Comparison of ENCODE assay signal across 8 mouse cellular contexts in the genomic region with DNA sequence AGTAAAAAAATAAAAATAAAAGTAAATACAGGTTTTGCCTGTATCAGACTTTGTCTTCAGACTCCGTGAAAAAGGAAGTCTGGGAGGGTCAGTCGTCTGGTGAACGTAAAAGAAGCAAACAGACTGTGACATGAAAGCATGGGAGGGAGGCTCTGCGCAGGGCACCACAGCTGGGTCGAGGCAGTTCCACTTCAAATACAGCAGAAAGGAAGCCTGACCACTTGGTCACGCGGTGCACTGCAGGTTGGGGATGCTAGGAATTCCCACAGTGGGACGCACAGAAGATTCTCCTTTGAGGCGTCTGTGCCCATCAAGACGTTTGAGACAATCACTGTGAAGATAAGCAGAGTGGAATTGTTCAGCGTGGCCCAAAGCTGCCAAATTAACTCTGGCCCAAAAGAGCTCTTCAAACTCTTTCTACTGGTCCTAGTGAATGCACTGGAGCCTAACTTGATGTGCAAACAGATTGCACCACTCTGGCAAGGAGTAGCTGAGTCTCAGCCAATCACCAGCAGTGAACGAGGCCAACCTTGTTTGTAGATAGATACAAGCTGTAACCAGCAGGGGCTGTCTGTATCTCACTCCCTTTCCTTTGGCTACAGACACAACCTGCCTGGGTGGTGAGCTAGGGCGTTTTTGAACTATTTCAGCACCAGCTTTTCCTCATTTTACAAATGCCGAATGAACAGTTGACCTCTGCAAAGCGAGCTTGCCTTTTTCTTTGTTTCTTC. TPM values are rescaled to one million over a fixed set of nuclear protein-coding genes. Genes with fewer than 3 reads are reported as not detected.
DNase-seq lines count a peak whose midpoint lies in the region; ATAC-seq lines count a peak whose summit lies in the region.

No protein-coding gene starts in this region.

- no peaks in the 10 kb centered on the region for H3K9me3 ChIP-seq in neural tube, embryonic 13.5 days
- H3K9me3 ChIP-seq in midbrain, embryonic 14.5 days (ENCODE audit: control insufficient read depth, low read length), result no peaks in the 10 kb centered on the region

- ATAC-seq in neural tube, embryonic 13.5 days (ENCODE audit: low read depth), result peak; percentile 65; the same call in 1 of the 2 replicates
- 0 out of 2 replicates have a peak, but pooled peaks have one; percentile 67 for ATAC-seq in midbrain, embryonic 14.5 days (ENCODE audit: low FRiP score, low TSS enrichment)

- intact Hi-C loops in heart, postnatal 36 days (cut with DNase I), result no loop called here

- H3K27me3 ChIP-seq in neural tube, embryonic 13.5 days, result no peaks in the 10 kb centered on the region
- no peaks in the 10 kb centered on the region for H3K27me3 ChIP-seq in midbrain, embryonic 14.5 days (ENCODE audit: control insufficient read depth, insufficient read depth, low read length)

- DNase-seq in neural tube, embryonic 10.5 days (ENCODE audit: extremely low spot score, low spot score), result no peak
- peak; percentile 68 for DNase-seq in adrenal gland, postnatal 10 days
- DNase-seq in fibroblast of lung, adult 2 months (ENCODE audit: low read depth), result peak; percentile 15
- peak; percentile 34 to 41 for DNase-seq in heart, postnatal 36 days
- DNase-seq in layer of hippocampus, postnatal 14 days (ENCODE audit: low spot score in 2 of 2), result peak; percentile 35 to 82
- DNase-seq in midbrain, embryonic 14.5 days, result peak; percentile 61
- peak; percentile 48 for DNase-seq in thymus, postnatal 14 days

- H3K27ac ChIP-seq in neural tube, embryonic 13.5 days (replicated peaks), result no peak overlapping the region
- H3K27ac ChIP-seq in midbrain, embryonic 14.5 days (replicated peaks; ENCODE audit: low read depth, low read length), result no peak overlapping the region

- no peak overlapping the region for H3K9ac ChIP-seq in neural tube, embryonic 13.5 days
- H3K9ac ChIP-seq in midbrain, embryonic 14.5 days (replicated peaks; ENCODE audit: low read length), result no peak overlapping the region

- H3K36me3 ChIP-seq in neural tube, embryonic 13.5 days, result no peaks in the 10 kb centered on the region
- no peaks in the 10 kb centered on the region for H3K36me3 ChIP-seq in midbrain, embryonic 14.5 days (ENCODE audit: control insufficient read depth, insufficient read depth, low read length)

- no peaks in the 10 kb centered on the region for H3K4me1 ChIP-seq in neural tube, embryonic 13.5 days (replicated peaks)
- H3K4me1 ChIP-seq in midbrain, embryonic 14.5 days (ENCODE audit: control insufficient read depth, insufficient read depth, low read length), result no peaks in the 10 kb centered on the region

- WGBS in neural tube, embryonic 13.5 days, result 56% methylated on average over 15 of the region's 15 CpGs
- WGBS in midbrain, embryonic 14.5 days, result 48% methylated on average over 15 of the region's 15 CpGs

- no peak overlapping the region for H3K4me3 ChIP-seq in neural tube, embryonic 13.5 days
- H3K4me3 ChIP-seq in midbrain, embryonic 14.5 days (replicated peaks; ENCODE audit: low read depth, low read length), result no peak overlapping the region

- no peak overlapping the region for H3K4me2 ChIP-seq in neural tube, embryonic 13.5 days
- H3K4me2 ChIP-seq in midbrain, embryonic 14.5 days (ENCODE audit: low read length), result no peak overlapping the region

RNA-seq across cellular contexts. Expression of gene Zkscan16, which starts 8.5 kb away (rescaled TPM):
- 0.44 and 0.47 TPM in 2 replicates for polyA plus RNA-seq in neural tube, embryonic 13.5 days (2015; fragmentation: Nextera tagmentation; extraction: Ambion mirVana)
- total RNA-seq in adrenal gland, postnatal 10 days (2021), result 1 to 10 TPM; 2.1 to 2.9 TPM
- not detected for total RNA-seq in heart, postnatal 36 days (2021)
- 10 to 100 TPM; 30.5 to 33.1 TPM for total RNA-seq in layer of hippocampus, postnatal 14 days (2021)
- polyA plus RNA-seq in midbrain, embryonic 14.5 days (2014; fragmentation: Nextera tagmentation; extraction: Ambion mirVana), result 2.2 and 2.6 TPM in 2 replicates

RNA-seq across cellular contexts. Expression of gene Ecpas, which starts 22.4 kb away (rescaled TPM):
- 27.0 and 30.8 TPM in 2 replicates for polyA plus RNA-seq in neural tube, embryonic 13.5 days (2015; fragmentation: Nextera tagmentation; extraction: Ambion mirVana)
- 100 to 1,000 TPM; 125 to 144 TPM for total RNA-seq in adrenal gland, postnatal 10 days (2021)
- 100 to 1,000 TPM; 212 TPM for total RNA-seq in heart, postnatal 36 days (2021)
- total RNA-seq in layer of hippocampus, postnatal 14 days (2021), result 100 to 1,000 TPM; 131 to 140 TPM
- polyA plus RNA-seq in midbrain, embryonic 14.5 days (2014; fragmentation: Nextera tagmentation; extraction: Ambion mirVana), result 39.8 and 55.0 TPM in 2 replicates

RNA-seq across cellular contexts. Expression of gene Ptgr1, which starts 52.0 kb away (rescaled TPM):
- polyA plus RNA-seq in neural tube, embryonic 13.5 days (2015; fragmentation: Nextera tagmentation; extraction: Ambion mirVana), result 5.8 and 6.8 TPM in 2 replicates
- total RNA-seq in adrenal gland, postnatal 10 days (2021), result 10 to 100 TPM; 15.9 to 16.9 TPM
- 1 to 10 TPM; 3.0 to 5.3 TPM for total RNA-seq in heart, postnatal 36 days (2021)
- total RNA-seq in layer of hippocampus, postnatal 14 days (2021), result 1 to 10 TPM; 3.7 to 3.8 TPM
- polyA plus RNA-seq in midbrain, embryonic 14.5 days (2014; fragmentation: Nextera tagmentation; extraction: Ambion mirVana), result 2.7 and 4.4 TPM in 2 replicates

RNA-seq across cellular contexts. Expression of gene Dnajc25, which starts 60.0 kb away (rescaled TPM):
- polyA plus RNA-seq in neural tube, embryonic 13.5 days (2015; fragmentation: Nextera tagmentation; extraction: Ambion mirVana), result 4.3 and 6.8 TPM in 2 replicates
- total RNA-seq in adrenal gland, postnatal 10 days (2021), result 10 to 100 TPM; 19.1 to 19.4 TPM
- total RNA-seq in heart, postnatal 36 days (2021), result 10 to 100 TPM; 18.7 to 19.5 TPM
- total RNA-seq in layer of hippocampus, postnatal 14 days (2021), result 1 to 10 TPM; 5.8 to 6.3 TPM
- 5.7 and 6.3 TPM in 2 replicates for polyA plus RNA-seq in midbrain, embryonic 14.5 days (2014; fragmentation: Nextera tagmentation; extraction: Ambion mirVana)

Comparison
In these comparisons a context has a peak if more than half of its experiments do, and no peak if none do; other contexts are left out.
1. RNA of gene Zkscan16, which starts 8.5 kb away (total RNA-seq): 30.5 to 33.1 TPM in layer of hippocampus, postnatal 14 days; 2.1 to 2.9 TPM in adrenal gland, postnatal 10 days and not detected in heart, postnatal 36 days; every median in the first group is over 4 times any median in the second.